Mouse (Mus musculus) right cerebral cortex, adult 18-20 months (tissue): ENCODE results near the gene Ap3b1.

Source experiments
- DNase-seq: peaks from one replicate; pipeline ENCODE4 v3.0.0; 2022; ENCODE audit warnings: mixed read lengths

Ap3b1 gene

DNA sequence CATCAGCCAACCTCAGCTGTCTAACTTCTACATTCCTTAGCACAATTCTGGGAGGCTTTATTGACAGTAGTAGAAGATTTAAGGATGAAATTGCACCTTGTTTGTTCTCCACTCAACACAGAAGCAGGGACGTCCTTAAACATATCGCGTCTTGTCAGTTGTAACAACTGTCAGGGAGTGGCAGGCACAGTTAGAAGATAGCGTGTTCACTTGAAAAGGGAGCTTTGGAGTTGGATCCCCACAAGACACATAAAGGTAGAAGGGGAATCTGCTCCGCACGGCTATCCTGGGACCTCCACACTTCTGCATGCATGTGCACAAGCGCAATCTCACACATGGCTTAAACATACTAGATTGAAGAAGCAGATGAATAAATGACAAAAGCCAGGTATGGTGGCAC, 183.3 kb downstream of the Ap3b1 start:
- no peak for DNase-seq

DNA sequence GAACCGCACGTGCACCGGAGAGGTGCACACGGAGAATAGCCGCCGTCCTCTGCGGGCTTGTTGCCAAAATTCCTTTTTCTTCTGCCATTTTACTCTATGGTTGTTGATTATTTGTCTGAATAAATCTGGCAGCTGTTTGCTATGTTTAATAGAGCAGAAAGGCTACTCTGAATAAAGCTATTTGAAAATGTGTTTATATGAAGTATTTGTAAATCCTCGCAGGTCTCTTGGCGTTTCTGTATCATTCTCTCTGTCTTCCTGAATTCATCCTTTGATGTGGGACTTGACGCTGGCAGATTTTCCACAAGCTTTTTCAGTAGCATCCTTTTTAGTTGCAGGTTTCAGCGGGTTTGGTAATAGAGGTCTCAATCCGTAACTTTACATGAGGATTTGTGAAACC, 185.5 kb downstream of the Ap3b1 start:
- DNase-seq, result no peak

DNA sequence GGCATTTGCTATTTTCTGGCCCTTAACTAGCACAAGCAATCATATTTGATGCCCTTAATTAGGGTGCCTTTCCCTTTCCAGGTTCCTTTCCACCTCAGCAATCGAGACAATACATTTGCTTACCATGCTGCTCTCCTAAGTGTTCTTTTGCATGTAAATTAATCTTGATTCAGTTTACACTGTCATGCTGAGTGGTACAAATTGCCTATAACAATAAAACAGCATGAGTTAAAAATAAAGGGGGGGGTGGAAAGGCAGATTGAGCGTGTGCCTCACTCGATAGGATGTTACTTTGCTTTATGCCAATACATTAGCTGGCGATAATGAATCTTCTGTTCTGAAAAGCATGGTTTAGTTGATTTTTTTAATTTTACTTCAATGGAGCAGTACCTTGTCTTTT, 187.0 kb downstream of the Ap3b1 start:
- no peak for DNase-seq

DNA sequence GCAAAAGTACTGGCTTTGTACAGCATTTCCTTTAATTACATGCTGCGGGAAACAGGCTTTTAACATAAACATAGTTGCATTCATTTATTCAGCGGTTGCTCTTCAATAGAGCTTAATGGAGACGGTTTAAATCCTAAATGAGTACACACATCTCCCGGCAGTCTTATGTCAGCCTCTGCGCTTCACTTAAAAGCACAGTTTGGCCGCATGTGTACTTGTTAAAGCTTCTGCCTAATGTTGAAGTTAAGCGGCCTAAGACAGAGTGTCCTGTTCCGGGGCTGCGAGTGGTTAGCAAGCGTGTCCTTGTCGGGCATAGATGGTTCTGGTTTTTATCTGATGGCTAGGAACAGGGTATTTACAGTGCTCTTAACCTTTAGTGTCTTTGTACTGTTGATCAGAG, 187.5 kb downstream of the Ap3b1 start:
- no peak for DNase-seq

DNA sequence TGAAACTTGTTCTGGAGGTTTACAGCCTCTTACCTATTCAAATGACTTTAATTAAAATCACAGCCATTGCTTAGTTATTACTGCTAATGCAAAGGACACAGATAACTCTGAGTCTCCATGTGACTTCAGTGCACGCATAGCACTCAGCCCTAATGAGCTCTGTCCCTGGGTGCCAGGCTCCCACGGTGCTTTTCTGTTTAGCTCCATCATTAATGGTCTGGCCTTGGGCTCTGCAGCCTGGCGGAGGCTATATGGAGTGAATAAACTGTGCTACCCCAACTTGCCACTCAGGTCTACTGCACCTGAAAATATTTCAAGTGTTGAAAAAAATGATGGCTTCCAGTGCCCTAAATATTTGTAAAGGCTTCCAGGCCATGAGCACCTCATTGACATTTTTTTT, 190.8 kb downstream of the Ap3b1 start:
- no peak for DNase-seq

DNA sequence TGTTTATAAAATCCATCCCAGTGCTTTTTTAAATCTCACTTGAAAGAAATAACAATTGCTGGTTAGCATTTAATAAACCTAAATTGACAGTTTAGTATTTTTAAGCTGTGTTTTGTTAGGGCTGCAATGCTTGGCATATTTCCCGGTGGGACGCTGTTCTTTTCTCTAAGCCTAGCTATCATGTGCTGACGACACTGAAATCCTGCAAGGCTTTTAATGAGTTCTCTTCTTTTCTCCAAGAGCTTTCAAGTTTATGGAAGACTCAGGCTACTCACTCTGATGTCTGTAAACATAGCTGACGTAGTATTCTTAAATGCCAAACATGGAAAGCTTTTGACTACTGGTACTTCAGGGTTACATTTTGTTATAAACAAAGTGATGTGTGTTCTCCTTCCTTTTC, 191.3 kb downstream of the Ap3b1 start:
- no peak for DNase-seq

DNA sequence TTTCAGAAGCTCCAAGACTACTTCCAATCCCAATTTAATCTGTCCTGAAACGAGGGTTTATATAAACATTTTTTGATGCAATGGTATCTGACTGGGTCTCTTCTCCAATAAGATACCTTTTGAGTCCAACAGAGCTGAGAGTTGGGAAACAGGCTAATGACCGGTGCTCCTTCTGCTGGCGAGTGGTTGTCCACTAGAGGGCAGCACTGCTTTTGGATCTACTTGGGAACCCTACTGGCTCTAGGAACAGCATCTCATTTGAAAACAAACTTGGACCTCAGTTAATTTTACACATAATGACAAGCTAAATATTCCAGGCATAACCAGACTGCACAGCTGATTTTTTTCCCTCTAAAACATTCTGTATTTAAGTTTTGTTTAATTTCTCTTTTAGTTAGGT, 201.3 kb downstream of the Ap3b1 start:
- peak; percentile 87 for DNase-seq

DNA sequence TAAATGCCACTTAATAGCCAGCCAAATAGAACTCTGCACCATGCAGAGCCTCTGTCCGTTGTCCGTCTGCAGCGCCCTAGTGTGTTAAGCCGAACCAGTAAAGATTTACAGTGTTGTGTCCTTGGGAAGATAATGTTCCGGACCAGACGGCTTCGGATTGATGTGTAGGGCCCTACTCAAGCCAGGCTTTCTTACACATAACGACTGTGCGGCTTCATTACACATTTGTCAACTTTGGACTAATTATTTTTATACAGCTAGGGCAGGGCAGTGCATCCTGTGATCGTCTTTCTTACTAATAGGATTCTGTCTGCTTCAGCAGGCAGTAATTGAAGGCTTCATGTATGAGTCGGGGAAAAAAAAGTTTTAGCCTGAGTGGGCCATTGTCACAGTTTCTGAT, 202.1 kb downstream of the Ap3b1 start:
- no peak for DNase-seq

DNA sequence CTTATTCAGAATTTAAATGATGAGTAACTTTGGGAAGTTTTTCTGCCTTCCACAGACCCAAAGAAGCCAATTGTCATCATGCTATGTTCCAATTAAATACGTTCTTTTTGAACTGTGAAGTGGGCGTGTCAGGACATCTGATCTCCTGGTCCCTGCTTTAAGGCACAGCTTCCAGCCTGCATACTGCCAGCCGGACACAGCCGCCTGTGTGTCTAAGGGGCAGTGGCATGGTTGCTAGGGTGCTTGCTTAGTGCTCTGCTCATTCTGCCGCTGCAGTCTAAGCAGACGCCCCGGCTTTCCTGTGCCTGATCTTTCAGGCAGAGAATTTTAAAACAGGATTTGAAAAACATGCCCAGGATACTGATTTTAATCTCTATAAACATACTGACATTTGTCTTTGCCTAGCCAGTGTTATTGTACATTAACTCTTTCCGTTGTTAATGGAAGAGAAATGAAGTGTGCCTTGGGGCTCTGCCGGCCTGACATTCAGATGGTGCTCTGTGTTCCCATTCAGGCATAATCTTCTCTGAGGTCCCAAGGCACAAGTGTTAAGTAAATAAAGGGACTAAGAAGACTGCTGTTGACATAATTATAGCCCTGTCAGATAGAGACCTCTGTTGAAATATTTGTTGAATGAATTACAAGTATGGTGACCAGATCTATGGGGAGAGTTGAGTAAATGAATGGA, 204.0 kb downstream of the Ap3b1 start:
- DNase-seq, result no peak

DNA sequence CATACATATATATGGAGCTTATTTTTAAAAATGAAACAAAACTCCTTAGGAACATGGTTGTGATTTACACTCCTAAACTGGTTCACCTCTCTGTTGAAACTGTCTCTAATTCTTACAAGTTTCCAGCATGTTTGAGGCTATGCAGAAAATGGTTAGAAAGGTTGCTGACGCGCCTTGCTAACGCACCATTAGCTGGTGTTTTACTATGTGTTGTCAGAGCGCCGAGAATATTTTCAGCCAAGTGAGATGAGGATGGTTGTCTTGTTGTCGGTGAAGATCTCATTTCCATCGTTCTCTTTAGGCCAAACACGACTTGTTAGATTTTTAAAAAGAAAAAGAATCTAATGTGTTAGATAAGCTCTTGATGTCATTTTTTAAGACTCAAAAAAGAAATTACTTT, 205.1 kb downstream of the Ap3b1 start:
- DNase-seq, result no peak

DNA sequence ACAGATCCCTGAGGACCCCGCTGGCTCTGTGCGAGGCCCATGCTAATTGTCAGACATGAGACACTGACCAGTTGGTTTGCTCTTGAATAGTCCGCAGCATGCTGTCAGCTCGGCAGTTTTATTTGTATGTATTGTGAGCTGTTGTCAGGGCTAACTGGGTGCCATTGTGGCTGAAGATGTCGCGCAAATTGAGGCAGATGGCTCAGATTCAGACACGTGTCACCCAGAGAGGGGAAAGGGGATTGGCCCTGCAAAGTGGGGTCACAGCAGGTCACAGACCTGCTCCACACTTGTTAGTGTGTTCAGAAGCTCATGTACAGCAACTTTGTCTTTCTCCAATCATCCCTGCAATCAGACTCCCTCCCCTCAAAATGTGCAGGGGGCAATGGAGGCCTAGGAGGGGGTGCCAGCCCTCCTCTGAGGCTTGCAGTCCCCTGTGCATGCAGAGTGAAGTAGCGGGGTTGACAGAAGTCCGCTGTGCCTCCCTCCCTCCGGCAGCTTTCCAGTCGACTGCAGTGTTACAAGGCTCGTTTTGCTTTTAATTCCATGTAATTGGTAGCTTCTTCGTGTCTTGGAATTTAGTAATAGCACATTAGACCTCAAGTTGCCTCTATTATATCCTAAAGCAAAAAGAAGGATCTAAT, 205.7 kb downstream of the Ap3b1 start:
- no peak for DNase-seq

DNA sequence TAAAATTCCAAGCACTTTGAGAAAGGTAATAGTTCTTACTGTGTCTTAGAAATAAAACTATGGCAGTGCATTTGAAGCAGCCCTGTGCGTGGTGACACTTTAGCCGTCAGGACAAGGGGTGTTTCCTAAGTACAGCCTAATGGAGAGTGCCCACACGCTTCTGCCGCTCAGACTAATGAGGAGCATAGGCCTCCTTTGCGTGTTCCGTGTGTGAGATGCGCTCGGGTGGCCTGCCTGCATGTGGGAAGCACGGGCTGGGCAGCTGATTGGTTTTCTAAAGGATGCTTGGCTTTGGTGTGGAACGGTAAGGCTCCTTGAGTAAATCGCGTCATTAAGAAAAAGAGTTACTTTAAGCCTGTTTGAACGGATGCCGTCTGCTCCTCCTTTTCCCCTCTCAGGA, 206.4 kb downstream of the Ap3b1 start:
- DNase-seq, result no peak

DNA sequence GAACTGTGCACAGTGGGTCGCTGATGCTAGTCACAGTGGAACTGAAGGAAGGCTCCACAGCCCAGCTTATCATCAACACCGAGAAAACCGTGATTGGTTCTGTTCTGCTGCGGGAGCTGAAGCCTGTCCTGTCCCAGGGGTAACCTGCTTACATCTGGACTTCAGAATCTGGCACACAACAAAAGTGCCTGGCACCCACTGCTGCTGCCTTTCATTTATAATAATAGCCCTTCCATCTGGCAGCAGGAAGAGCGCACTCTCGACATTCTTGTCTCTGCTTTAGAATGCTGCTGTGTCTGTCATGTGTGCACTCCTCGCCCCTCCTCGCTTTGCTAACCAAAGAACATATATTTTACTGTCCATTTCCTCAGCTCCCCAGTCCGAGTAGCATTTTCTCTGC, 206.9 kb downstream of the Ap3b1 start:
- DNase-seq, result no peak

DNA sequence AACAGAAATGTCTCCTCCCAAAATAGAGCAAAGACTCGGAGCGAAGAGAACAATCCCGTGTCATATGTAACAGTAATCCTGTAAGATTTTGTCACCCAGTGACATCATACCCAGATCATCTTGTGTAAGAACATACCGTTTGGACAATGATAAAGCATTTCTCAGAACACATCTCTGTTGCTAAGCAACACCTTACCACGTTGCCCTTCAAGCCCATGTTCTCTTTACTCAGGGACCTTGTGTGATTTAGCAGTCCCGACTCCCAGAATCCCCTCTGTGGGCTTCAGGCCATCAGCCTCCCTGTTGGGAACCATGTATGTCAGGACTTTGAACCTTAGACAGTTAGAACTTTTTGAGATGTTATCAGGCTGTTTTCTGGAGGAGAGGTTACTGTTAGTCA, 209.0 kb downstream of the Ap3b1 start:
- DNase-seq, result no peak

DNA sequence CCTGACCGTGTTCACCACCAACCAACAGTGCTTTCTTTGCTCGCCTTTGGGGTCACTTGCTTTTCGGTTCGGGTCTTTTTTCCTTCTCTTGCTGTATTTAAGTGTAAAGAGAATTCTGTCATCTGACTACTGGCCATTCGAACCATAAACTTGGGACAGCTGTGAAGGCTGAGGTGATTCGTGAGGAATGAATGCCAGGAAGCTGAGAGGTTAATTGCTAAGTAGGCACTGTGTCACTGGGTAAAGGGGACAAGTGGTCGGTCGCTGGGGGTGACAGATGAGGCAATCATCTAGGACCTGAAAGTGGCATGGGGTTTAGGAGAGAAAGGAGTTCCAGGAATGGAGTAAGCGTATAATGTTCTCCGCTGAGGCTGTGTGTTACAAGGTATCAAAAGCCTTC, 212.2 kb downstream of the Ap3b1 start:
- no peak for DNase-seq

DNA sequence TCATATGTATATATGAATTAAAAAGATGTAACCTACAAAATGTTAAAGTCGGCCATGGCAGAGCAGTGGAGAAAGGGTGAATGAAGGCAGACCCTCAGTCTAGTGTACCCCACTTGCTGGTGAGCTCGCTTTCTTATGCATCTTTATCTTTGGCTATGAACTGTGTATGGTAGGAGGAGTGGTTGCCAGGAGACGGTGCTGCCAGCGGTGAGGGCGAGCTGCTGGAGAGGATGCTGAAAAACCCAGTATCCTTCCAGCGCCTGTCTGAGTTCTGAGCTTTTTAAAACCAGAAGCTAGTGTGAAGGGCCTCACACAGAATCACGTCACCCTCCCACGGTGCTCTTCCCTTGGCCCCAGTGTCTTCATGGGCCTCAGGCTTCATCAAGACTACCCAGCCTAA, 214.6 kb downstream of the Ap3b1 start:
- peak; percentile 72 for DNase-seq

DNA sequence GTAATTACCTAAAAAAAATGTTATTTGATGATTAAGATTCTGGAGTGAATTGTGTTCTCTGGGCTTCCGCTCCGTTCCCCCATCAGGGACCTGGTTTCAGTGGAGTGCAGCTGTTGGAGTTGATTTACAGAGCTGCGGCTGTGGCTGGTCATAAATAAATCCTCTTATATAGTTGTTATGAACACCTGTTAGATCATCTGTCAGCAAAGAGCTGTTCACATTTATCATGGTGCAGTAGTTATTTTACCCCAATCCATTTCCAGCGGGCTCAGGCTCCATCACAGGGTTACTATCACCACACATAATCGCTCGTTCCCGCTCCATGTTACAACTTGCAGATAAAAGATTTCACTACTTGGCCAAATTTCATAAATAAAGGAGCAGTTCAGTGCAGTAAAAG, 215.1 kb downstream of the Ap3b1 start:
- DNase-seq, result no peak

DNA sequence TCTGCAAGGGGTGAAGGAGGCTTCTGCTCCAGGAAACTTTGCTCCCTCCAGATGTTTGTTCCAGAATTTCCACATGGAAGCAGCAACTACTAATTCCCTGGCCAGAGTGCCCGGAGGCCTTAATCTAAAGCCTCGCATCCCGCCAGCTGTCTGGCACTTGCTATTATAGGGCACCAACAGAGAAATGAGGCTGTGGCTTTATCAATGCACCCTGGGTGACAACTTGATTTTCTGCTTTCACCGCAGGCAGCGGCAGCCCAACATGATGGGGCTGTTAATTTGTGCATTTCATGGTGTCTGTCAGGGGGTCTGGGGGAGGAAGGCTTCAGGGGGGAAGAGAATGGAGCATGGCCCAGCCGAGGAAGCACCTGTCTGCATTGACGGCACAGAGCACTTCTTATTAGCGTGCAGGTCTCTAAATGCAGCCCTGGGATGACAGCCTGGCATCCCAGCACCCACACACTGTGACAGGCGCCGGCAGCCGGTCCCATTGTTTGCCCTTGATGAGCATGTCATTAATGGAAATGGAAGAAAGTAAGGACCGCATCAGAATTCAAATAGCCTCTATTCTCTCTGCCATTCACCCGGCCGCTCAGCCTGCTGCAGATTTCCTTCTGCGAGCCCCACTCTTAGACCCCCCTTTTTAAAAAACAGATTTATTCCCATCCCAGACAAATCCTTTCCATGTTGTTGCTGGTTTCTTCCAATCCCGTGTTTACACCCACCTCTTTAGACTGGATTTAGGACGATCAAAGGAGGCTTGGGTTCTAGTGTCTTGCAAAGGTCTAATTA, 217.0 kb downstream of the Ap3b1 start:
- no peak for DNase-seq

DNA sequence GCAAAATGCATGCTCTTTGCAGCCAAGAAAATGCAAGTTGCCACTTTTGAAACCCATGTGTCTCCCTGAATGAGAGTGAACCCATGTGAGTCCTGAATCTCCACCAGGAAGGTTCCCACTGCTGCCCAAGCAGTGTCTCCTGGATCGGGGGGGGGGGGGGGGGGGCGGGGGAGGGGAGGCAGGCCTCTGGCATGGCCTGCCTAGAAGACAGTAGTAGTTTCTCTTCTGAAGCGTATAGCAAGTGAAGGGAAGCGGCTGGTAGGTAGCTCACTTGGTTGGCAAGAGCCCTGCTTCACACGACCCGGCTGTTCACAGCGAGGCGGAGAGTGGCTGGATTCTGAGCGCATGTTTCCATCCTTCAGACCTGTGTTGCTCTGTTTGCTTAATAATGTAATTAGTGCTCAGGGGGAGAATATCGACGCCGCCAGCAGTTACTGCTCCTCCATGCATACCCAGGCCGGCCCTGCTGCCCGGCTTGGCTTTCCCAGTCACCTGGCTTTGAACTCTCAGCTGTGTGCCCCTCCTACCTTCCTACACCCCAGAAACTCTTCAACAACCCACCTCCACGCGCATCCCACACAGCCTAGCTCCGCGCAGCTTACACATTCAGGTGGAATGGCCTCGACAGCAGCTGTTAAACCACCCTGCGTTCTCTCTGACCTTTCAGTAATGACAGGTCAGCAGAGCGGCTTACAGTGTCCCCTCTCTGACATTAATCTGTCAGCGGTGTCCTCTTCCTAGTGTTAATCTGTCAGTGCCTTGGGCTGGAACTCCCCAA, 217.8 kb downstream of the Ap3b1 start:
- no peak for DNase-seq

DNA sequence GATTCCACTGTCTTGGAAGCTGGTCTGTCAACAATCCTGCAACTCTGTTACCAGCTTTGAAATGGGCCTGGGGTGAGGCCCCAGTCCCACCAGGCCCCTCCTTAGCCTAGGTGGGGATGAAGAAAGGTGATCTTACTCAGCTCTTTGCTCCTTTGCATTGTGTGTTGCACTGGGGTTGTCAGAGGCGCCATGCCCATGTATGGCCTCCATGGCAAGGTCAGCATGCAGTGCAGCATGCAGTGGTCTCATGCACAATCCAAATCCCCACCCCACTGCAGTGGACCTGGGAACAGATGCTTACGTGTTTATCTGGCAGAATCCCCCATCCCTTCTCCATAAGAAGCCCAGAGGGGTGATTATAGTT, 218.4 kb downstream of the Ap3b1 start:
- no peak for DNase-seq

DNA sequence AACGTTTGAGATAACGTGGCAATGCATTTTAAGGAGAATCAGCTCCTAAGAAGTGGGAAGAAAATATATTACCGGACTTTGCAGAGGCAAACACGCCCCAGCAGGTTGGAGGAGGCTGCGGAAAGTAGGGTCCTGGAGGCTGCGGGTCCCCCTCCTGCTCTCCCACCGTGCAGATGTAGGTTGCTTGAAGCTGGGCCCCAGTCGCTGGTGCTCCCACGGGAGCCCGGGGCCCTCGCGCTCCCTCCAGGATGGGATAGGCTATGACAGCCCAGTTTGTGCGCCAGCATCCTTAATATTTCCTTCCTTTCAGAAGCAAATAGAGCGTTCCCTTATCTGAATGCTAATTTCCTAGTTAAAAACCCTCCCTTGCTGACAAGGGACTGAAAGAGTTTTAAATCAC, 236.5 kb downstream of the Ap3b1 start:
- no peak for DNase-seq

DNA sequence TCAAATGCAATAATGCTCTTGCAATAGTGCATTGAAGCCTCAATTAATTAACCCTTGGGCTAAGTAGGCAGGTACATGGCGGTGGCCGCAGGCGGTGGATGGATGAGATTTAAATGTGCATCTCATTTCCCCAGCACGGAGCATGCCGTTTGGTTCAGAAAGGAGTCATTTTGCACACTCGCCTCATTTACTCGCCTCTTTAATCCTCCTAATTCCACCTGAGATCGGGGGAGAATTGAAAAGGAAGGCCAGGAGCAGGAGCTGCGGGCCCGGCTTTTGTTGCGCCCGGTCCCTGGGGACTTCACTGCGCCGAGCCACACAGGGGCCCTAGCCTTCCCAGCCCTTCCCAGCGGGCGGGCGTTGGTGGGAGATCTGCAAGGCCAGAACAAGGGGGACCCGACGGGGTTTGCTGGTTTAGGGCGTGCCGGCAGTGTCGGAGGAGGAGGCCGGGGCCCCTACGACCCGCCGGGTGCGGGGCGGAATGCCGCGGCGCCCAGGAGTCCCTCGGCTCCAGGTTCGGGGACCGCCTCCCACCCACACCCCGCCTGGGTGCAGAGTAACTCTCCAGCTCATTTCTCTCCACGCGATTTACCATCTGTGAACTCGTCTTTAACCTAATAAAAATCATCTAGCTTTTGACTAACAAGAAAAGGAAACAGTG, 237.1 kb downstream of the Ap3b1 start:
- DNase-seq, result no peak
